Mouse (Mus musculus): ENCODE measurements around the gene Cldn34a. TPM values are rescaled to one million over a fixed set of nuclear protein-coding genes. Genes with fewer than 3 reads are reported as not detected.
"Not testable (repeated sequence)": the region's sequence is repeated elsewhere in the genome, so short reads cannot be mapped to it uniquely, and the experiment has no call there.

The Cldn34a gene
- total RNA-seq (2021), result not detected

DNA sequence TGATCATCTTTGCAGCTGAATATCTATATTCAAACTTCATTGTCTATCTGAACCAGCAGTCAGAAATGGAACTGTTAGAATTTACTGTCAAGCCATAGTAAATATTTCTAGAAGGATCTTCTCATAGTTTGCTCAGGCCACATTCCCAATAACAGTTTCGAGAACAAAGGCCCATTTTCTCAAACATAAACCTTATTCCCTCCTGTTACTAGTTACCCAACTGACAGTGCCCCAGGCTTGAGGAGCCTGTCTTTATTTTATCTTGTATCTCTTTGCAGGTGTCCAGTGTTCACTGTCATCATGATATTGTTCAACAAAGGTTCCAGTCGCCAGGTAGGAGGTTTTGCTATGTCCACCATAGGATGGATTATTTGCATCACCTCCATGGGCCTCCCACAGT lies at the start of gene Cldn34a:
Cldn34a (plus strand) TSS at position 301 of the 400 bp plus-strand sequence.
- intact Hi-C loops (cut with DNase I), result no loop called here
- no peak for DNase-seq (ENCODE audit: low spot score)

DNA sequence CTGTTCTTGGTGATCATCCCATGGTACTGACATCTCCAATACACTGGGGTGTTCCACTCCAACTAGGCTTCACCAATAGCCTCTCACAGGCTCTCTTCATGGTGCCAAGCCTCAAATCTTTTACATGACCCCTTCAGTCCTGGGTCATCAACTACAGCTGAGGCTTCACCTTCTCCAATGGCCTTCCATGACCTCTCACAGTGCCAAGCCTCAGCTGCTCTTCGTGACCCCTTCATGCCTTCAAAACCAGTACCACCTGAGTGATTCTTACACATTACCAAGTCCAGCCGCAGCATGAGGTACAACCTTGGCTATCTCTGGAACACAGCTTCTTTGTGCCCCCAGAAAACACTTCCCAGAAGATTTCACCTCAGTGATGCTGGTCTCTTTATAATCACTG lies 44.5 kb upstream of the Cldn34a start:
- intact Hi-C loops (cut with DNase I), result loop anchor here (10.0 kb wide), 1 partner anchor 104 kb away; no protein-coding TSS in a partner anchor
- DNase-seq (ENCODE audit: low spot score), result not testable (repeated sequence)

DNA sequence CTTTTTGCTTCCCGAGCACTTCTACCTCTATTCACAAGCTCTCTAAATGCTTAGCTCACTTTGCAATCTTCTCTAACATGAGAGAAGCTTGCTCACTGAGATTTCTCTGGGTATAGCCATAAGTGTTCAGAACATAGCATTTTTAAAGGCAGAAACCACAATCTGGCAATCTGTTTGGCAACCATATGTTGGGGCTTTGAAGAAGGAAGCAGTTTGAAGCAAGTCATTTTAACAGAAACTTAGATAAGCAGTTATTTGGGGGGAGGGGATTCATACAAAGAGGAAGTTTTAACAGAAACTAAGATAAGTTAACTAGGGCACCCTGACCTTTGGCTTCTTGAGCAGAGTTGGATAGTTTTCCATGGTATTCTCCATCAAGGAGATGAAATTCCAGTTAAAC lies 17.4 kb upstream of the Cldn34a start:
- no peak for DNase-seq (ENCODE audit: low spot score)
- intact Hi-C loops (cut with DNase I), result no loop called here

DNA sequence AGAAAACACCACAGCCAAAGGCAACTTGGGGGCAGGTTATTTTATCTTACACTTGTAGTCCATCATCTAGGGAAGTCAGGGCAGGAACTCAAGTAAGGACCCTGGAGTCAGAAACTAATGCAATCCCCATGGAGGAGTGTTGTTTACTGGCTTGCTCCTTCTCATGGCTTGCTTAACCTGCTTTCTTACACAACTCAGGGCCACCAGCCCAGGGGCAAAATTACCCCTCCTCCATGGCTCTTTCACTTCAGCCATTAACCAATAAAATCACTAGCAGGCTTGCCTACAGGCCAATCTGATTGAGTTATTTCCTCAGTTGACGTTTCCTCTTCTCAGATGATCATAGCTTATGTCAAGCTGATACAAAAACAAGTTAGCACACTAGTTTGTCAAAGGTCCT lies 15.0 kb upstream of the Cldn34a start:
- intact Hi-C loops (cut with DNase I), result no loop called here
- no peak for DNase-seq (ENCODE audit: low spot score)

DNA sequence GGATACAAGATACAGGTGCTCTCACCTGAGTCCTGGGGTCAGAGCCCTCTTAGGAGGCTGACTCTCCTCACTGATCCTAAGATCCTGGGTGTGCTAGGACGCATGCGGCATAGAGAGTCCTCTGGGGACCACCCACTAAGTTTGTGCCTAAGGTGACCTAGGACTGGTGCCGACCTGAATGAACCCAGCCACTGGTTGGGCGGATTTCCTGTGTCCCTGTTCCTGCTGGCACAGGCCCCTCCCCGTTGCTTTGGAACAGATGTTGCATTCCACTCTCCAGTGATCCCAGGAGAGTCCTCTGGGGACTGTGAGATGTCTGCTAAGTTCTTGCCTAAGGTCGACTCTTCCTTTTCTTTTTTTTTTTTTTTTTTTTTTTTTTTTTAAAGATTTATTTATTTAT lies 5.7 kb upstream of the Cldn34a start:
- DNase-seq (ENCODE audit: low spot score), result no peak
- intact Hi-C loops (cut with DNase I), result no loop called here

Other genes with a start within 250 kb of the Cldn34a start
- 1 to 10 TPM; 3.0 to 3.7 TPM for gene Kantr, start 235.8 kb upstream of the Cldn34a start, total RNA-seq (2021)
- gene Tspyl2, start 220.9 kb upstream of the Cldn34a start, total RNA-seq (2021), result 10 to 100 TPM in 1 of 2 experiments, 1 to 10 TPM in 1; 7.2 to 10.5 TPM
- 1 to 10 TPM in 1 of 2 experiments, under 1 TPM in 1; 0.68 to 1.3 TPM for gene Gpr173, start 194.6 kb upstream of the Cldn34a start, total RNA-seq (2021)
- gene Shroom2, start 206.1 kb downstream of the Cldn34a start, total RNA-seq (2021), result 1 to 10 TPM; 2.9 to 4.7 TPM
- not detected for gene Gpr143, start 218.6 kb downstream of the Cldn34a start, total RNA-seq (2021)